Mouse (Mus musculus): ENCODE measurements around the gene Aadacl3. TPM values are rescaled to one million over a fixed set of nuclear protein-coding genes. Genes with fewer than 3 reads are reported as not detected.

The Aadacl3 gene
- not detected in 2 replicates for polyA plus RNA-seq (2015; fragmentation: Nextera tagmentation; extraction: Ambion mirVana)

DNA sequence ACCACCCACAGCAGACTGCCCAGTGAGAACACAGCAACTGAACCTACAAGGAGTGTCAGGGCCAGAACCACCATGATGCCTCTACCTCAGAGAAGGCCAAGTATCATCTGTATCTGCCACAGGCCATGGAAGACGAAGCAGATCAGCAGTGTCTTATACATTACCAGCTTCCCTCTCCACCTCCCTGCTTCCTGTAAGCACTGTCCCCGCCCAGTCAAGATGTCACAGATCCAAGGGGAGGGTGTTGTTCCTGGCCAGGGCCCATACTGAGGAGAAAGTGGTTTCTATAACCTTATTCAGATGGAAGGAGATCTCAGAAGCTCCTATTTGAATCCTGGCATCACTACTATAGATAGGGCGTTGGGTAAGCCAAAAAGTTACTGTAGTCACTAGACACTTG, at the start of gene Aadacl3:
TSS of gene Aadacl3 (minus strand) at position 101 of the 400 bp plus-strand sequence.
- H3K4me1 ChIP-seq (ENCODE audit: control insufficient read depth, insufficient read depth, low read length): no peaks in the 10 kb centered on the region
- no peak within 1 kb of the TSS for H3K4me3 ChIP-seq (ENCODE audit: low read depth, low read length)
- H3K27me3 ChIP-seq (ENCODE audit: control insufficient read depth, insufficient read depth, low read depth, low read length): no peaks in the 10 kb centered on the region
- H3K27ac ChIP-seq (ENCODE audit: low read length): no peak within 1 kb of the TSS
- no peaks in the 10 kb centered on the region for H3K36me3 ChIP-seq (ENCODE audit: control insufficient read depth, insufficient read depth, low read length)
- no peak for ATAC-seq
- H3K9me3 ChIP-seq (replicated peaks; ENCODE audit: control insufficient read depth, low read length, poor library complexity, severe bottlenecking): peaks cover 39% of the 10 kb centered on the region
- no peak within 1 kb of the TSS for H3K9ac ChIP-seq (ENCODE audit: low read depth, low read length)
- WGBS: 85% methylated on average over 3 of the region's 3 CpGs
- H3K4me2 ChIP-seq (ENCODE audit: low read length): no peak within 1 kb of the TSS

DNA sequence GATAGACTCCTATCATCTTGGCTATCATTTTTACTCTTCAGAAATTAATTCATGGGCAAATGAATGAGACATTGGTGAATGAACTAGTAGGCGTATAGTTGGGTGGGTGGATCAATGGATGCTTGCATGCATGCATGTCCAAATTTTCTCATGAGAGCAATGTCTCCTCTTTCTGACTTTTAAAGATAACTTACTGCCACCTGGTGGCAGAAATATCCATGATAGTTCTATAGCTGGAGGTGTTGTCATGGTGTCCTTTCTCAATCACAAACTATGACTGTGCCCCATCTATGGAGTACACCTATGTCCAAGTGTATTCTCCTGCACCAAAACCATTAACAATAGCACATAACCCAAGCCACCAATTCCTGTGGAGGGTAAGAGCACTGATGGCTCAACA, 43.0 kb upstream of the Aadacl3 start:
- 83% methylated on average over 1 of the region's 1 CpGs for WGBS
- H3K27me3 ChIP-seq (ENCODE audit: control insufficient read depth, insufficient read depth, low read depth, low read length): no peaks in the 10 kb centered on the region
- no peaks in the 10 kb centered on the region for H3K4me1 ChIP-seq (ENCODE audit: control insufficient read depth, insufficient read depth, low read length)
- no peak overlapping the region for H3K4me3 ChIP-seq (ENCODE audit: low read depth, low read length)
- H3K4me2 ChIP-seq (ENCODE audit: low read length): no peak overlapping the region
- no peaks in the 10 kb centered on the region for H3K36me3 ChIP-seq (ENCODE audit: control insufficient read depth, insufficient read depth, low read length)
- ATAC-seq: no peak
- peaks cover 23% of the 10 kb centered on the region for H3K9me3 ChIP-seq (replicated peaks; ENCODE audit: control insufficient read depth, low read length, poor library complexity, severe bottlenecking)
- no peak overlapping the region for H3K9ac ChIP-seq (ENCODE audit: low read depth, low read length)
- H3K27ac ChIP-seq (ENCODE audit: low read length): no peak overlapping the region

DNA sequence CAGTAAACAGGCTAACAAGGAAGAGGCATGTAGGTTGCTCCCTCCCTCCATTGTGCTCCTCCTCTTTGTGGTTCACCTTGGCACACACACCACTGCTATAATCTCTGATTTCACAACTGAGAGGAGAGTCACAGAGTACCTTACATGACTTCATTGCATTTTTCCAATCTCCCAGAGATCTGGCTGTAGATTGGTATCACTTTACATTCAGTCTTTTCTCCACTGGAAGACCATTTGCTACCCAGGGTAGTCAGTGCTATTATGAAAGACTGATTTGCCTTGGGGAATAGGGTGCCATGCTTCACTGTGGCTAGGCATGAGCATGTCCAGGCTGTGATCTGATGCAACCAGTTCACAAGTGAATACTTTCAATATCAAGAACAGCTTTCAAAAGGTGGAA, 29.8 kb upstream of the Aadacl3 start:
- Histone ChIP-seq H3K9ac (ENCODE audit: low read depth, low read length) (no peak overlapping the region), H3K36me3 (ENCODE audit: control insufficient read depth, insufficient read depth, low read length) (no peaks in the 10 kb centered on the region), H3K4me1 (ENCODE audit: control insufficient read depth, insufficient read depth, low read length) (no peaks in the 10 kb centered on the region), H3K27me3 (ENCODE audit: control insufficient read depth, insufficient read depth, low read depth, low read length) (no peaks in the 10 kb centered on the region), H3K9me3 (replicated peaks; ENCODE audit: control insufficient read depth, low read length, poor library complexity, severe bottlenecking) (peaks cover 14% of the 10 kb centered on the region), H3K27ac (ENCODE audit: low read length) (no peak overlapping the region), H3K4me2 (ENCODE audit: low read length) (no peak overlapping the region), H3K4me3 (ENCODE audit: low read depth, low read length) (no peak overlapping the region)
- ATAC-seq: no peak

DNA sequence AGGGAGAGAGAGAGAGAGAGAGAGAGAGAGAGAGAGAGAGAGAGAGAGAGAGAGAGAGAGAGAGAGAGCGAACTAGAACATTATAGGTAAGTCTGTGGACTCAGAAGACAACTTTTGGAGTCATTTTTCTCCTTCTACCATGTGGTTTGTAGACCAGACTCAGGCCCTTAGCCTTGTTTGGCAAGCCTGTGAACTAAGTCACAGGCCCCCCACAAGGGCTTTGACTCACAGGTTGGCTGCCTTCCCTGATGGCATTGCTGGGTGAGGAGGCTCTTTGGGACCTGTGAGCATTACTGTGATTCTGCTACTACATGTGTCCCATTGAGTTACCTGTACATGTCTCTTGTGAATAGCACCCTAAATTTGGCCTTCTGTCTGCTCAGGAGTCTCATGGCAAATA, 4.5 kb upstream of the Aadacl3 start:
- no peak for ATAC-seq
- H3K27me3 ChIP-seq (ENCODE audit: control insufficient read depth, insufficient read depth, low read depth, low read length): no peaks in the 10 kb centered on the region
- peaks cover 22% of the 10 kb centered on the region; the same call in 1 of the 2 replicates for H3K9me3 ChIP-seq (replicated peaks; ENCODE audit: control insufficient read depth, low read length, poor library complexity, severe bottlenecking)
- H3K4me2 ChIP-seq (ENCODE audit: low read length): no peak overlapping the region
- H3K9ac ChIP-seq (ENCODE audit: low read depth, low read length): no peak overlapping the region
- no peaks in the 10 kb centered on the region for H3K4me1 ChIP-seq (ENCODE audit: control insufficient read depth, insufficient read depth, low read length)
- 57% methylated on average over 1 of the region's 1 CpGs for WGBS
- no peak overlapping the region for H3K27ac ChIP-seq (ENCODE audit: low read length)
- H3K4me3 ChIP-seq (ENCODE audit: low read depth, low read length): no peak overlapping the region
- H3K36me3 ChIP-seq (ENCODE audit: control insufficient read depth, insufficient read depth, low read length): no peaks in the 10 kb centered on the region

DNA sequence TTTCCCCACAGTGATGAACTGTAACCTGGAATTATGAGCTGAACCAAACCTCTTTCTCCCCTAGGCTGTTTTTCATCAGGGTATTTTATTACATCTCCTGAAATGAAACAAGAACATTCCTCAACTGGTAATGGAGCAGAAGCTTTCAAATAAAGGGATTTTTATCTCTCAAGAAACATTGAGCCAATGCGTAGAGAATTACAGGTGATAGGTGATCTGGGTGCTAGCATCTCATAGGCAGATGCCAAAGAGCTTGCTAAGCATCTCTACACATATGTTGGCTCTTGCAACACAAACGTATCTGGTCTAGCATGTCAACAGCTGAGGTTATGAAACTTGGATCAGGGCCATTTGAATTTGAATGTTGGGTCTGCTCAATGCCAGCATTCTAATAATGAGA, 1.6 kb upstream of the Aadacl3 start:
- Histone ChIP-seq H3K9me3 (replicated peaks; ENCODE audit: control insufficient read depth, low read length, poor library complexity, severe bottlenecking) (peaks cover 34% of the 10 kb centered on the region), H3K9ac (ENCODE audit: low read depth, low read length) (no peak overlapping the region), H3K36me3 (ENCODE audit: control insufficient read depth, insufficient read depth, low read length) (no peaks in the 10 kb centered on the region), H3K27ac (ENCODE audit: low read length) (no peak overlapping the region), H3K4me1 (ENCODE audit: control insufficient read depth, insufficient read depth, low read length) (no peaks in the 10 kb centered on the region), H3K27me3 (ENCODE audit: control insufficient read depth, insufficient read depth, low read depth, low read length) (no peaks in the 10 kb centered on the region), H3K4me3 (ENCODE audit: low read depth, low read length) (no peak overlapping the region), H3K4me2 (ENCODE audit: low read length) (no peak overlapping the region)
- WGBS: 84% methylated on average over 2 of the region's 2 CpGs
- ATAC-seq: no peak

DNA sequence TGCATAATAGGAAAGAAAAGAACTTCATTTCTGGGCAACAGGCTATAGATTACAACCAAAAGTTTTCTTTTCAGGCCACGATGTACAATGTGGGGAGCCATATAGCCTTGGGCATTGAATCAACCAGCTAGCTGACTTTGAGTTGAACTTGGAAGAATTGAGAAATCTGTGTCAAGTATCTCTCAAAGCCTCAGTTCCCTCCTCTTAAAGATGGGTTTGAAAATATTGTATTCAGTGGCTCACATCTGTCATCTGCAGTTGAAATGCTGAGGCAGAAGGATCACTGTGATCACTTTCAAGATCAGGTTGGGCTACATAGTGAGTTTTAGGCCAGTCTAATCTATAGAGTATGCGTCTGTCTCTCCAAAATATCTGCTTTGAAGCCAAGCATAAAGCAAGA, 10.3 kb downstream of the Aadacl3 start, which contains the start of gene Gm9944:
TSS of gene Gm9944 (minus strand) at position 101 of the 400 bp plus-strand sequence.
- no peak within 1 kb of the TSS for H3K4me3 ChIP-seq (ENCODE audit: low read depth, low read length)
- no peaks in the 10 kb centered on the region for H3K27me3 ChIP-seq (ENCODE audit: control insufficient read depth, insufficient read depth, low read depth, low read length)
- H3K9me3 ChIP-seq (replicated peaks; ENCODE audit: control insufficient read depth, low read length, poor library complexity, severe bottlenecking): peaks cover 36% of the 10 kb centered on the region
- no peaks in the 10 kb centered on the region for H3K4me1 ChIP-seq (ENCODE audit: control insufficient read depth, insufficient read depth, low read length)
- no peak within 1 kb of the TSS for H3K27ac ChIP-seq (ENCODE audit: low read length)
- no peak within 1 kb of the TSS for H3K9ac ChIP-seq (ENCODE audit: low read depth, low read length)
- no peak within 1 kb of the TSS for H3K4me2 ChIP-seq (ENCODE audit: low read length)
- no peaks in the 10 kb centered on the region for H3K36me3 ChIP-seq (ENCODE audit: control insufficient read depth, insufficient read depth, low read length)
- no peak for ATAC-seq
- WGBS: 66% methylated on average over 2 of the region's 2 CpGs

DNA sequence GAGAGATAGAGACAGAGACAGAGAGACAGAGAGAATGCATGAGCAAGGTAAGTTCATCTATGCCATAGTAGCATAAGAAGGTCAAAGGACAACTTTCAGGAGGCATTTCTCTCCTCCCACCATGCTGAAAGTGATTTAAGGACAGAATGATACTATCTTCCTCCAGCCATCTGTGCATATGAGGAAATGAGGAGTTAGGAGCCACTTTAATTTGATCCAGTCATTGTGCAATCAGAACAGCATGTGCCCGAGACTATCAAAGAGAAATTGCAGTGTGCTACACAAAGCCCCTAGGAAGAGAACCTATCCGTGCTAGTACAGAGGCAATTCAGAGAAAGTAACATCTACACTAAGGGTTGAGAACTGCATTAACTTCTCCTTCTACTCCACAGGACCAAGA, 15.0 kb downstream of the Aadacl3 start:
- Histone ChIP-seq H3K27ac (ENCODE audit: low read length) (no peak overlapping the region), H3K9me3 (replicated peaks; ENCODE audit: control insufficient read depth, low read length, poor library complexity, severe bottlenecking) (peaks cover 18% of the 10 kb centered on the region; the same call in 1 of the 2 replicates), H3K9ac (ENCODE audit: low read depth, low read length) (no peak overlapping the region), H3K4me2 (ENCODE audit: low read length) (no peak overlapping the region), H3K4me1 (ENCODE audit: control insufficient read depth, insufficient read depth, low read length) (no peaks in the 10 kb centered on the region), H3K4me3 (ENCODE audit: low read depth, low read length) (no peak overlapping the region), H3K27me3 (ENCODE audit: control insufficient read depth, insufficient read depth, low read depth, low read length) (no peaks in the 10 kb centered on the region), H3K36me3 (ENCODE audit: control insufficient read depth, insufficient read depth, low read length) (no peaks in the 10 kb centered on the region)
- no peak for ATAC-seq
- 82% methylated on average over 2 of the region's 2 CpGs for WGBS

DNA sequence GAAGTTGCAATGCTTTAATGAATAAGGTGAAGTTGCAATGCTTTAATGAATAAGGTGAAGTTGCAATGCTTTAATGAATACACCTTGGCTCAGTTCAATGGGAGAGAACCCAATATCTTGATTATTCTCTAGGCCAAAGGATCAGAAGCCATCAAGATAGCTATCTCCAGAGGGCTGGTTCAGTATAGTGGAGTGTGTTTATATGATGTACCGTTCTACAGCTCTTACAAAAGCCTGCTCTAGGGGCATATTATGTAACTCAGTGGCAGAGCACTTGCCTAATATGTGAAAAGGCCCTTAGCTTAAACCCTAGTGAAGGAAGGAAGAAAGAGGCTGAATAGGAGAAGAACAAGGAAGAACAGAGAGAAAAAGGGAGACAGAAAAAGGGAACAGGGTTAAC, 22.0 kb downstream of the Aadacl3 start:
- no peak overlapping the region for H3K9ac ChIP-seq (ENCODE audit: low read depth, low read length)
- no peak overlapping the region for H3K4me3 ChIP-seq (ENCODE audit: low read depth, low read length)
- H3K27me3 ChIP-seq (ENCODE audit: control insufficient read depth, insufficient read depth, low read depth, low read length): no peaks in the 10 kb centered on the region
- no peak overlapping the region for H3K4me2 ChIP-seq (ENCODE audit: low read length)
- H3K4me1 ChIP-seq (ENCODE audit: control insufficient read depth, insufficient read depth, low read length): no peaks in the 10 kb centered on the region
- ATAC-seq: no peak
- H3K9me3 ChIP-seq (replicated peaks; ENCODE audit: control insufficient read depth, low read length, poor library complexity, severe bottlenecking): peaks cover 30% of the 10 kb centered on the region
- WGBS: 78% methylated on average over 1 of the region's 1 CpGs
- H3K36me3 ChIP-seq (ENCODE audit: control insufficient read depth, insufficient read depth, low read length): no peaks in the 10 kb centered on the region
- no peak overlapping the region for H3K27ac ChIP-seq (ENCODE audit: low read length)

DNA sequence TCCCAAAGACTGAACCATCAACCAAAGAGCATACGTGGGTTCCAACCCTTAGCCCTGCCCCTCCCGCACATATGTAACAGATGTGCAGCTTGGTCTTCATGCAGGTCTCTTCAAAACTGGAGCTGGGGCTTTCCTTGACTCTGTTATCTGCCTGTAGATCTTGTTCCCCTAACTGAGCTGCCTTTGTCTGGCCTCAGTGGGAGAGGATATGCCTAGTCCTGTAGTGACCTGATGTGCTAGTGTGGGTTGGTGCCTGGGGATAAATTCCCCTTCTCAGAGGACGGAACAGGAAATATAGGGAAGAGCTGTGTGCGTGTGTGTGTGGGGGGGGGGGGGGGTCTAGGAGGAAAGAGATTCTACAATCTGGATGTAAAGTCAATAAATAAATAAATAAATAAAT, 22.5 kb downstream of the Aadacl3 start:
- no peak for ATAC-seq
- WGBS: 91% methylated on average over 4 of the region's 4 CpGs
- Histone ChIP-seq H3K9me3 (replicated peaks; ENCODE audit: control insufficient read depth, low read length, poor library complexity, severe bottlenecking) (peaks cover 31% of the 10 kb centered on the region), H3K9ac (ENCODE audit: low read depth, low read length) (no peak overlapping the region), H3K27ac (ENCODE audit: low read length) (no peak overlapping the region), H3K4me3 (ENCODE audit: low read depth, low read length) (no peak overlapping the region), H3K4me2 (ENCODE audit: low read length) (no peak overlapping the region), H3K36me3 (ENCODE audit: control insufficient read depth, insufficient read depth, low read length) (no peaks in the 10 kb centered on the region), H3K27me3 (ENCODE audit: control insufficient read depth, insufficient read depth, low read depth, low read length) (no peaks in the 10 kb centered on the region), H3K4me1 (ENCODE audit: control insufficient read depth, insufficient read depth, low read length) (no peaks in the 10 kb centered on the region)

DNA sequence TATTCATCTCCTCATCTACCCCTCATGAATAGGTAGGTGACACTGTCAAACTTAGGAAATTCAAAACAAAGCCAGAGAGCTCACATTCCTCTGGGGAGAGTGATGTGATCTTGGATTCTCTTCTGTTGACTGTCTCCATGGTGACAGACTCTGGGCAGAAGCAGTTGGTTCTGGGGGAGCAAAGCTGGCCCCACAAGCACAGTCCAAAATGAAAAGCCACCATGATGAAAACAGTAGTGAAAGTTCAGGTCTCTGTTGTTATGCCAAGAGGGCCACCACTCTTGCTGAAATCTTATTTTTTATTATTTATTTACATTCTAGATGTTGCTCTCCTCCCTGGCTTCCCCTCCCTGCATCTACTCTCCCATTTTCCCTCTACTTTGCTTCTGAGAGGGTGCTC, 24.9 kb downstream of the Aadacl3 start, which contains the start of gene 1700012P22Rik:
TSS of gene 1700012P22Rik (minus strand) at position 101 of the 400 bp plus-strand sequence.
- no peak for ATAC-seq
- no peaks in the 10 kb centered on the region for H3K4me1 ChIP-seq (ENCODE audit: control insufficient read depth, insufficient read depth, low read length)
- H3K9me3 ChIP-seq (replicated peaks; ENCODE audit: control insufficient read depth, low read length, poor library complexity, severe bottlenecking): peaks cover 27% of the 10 kb centered on the region
- H3K4me3 ChIP-seq (ENCODE audit: low read depth, low read length): no peak within 1 kb of the TSS
- H3K36me3 ChIP-seq (ENCODE audit: control insufficient read depth, insufficient read depth, low read length): no peaks in the 10 kb centered on the region
- H3K27me3 ChIP-seq (ENCODE audit: control insufficient read depth, insufficient read depth, low read depth, low read length): no peaks in the 10 kb centered on the region
- no peak within 1 kb of the TSS for H3K27ac ChIP-seq (ENCODE audit: low read length)
- no peak within 1 kb of the TSS for H3K4me2 ChIP-seq (ENCODE audit: low read length)
- H3K9ac ChIP-seq (ENCODE audit: low read depth, low read length): no peak within 1 kb of the TSS
